Mouse (Mus musculus) CD4-positive, CD25-positive, alpha-beta regulatory T cell, adult 4 months (primary cell): ENCODE data around the gene Zw10. TPM values are rescaled to one million over a fixed set of nuclear protein-coding genes. Genes with fewer than 3 reads are reported as not detected.

Experiments used
- polyA plus RNA-seq, 2 experiments: library from polyadenylated mRNA; unstranded; fragments of 100-300 nt; shearing (Covaris generic); gene quantifications; one replicate each; pipeline ENCODE4 v1.2.1; 2017

Zw10 gene
- polyA plus RNA-seq, 2 experiments from 2014 or later, result 39.4 to 49.4 TPM

Other genes with a start within 250 kb of the Zw10 start
- gene Zbtb16, start 219.4 kb upstream of the Zw10 start, polyA plus RNA-seq, result not detected
- not detected for gene Htr3a, start 144.5 kb upstream of the Zw10 start, polyA plus RNA-seq
- gene Htr3b, start 90.6 kb upstream of the Zw10 start, polyA plus RNA-seq, result not detected
- gene Usp28, start 70.2 kb upstream of the Zw10 start, polyA plus RNA-seq, result 10 to 100 TPM; 51.2 to 58.1 TPM
- gene Tmprss5, start 25.6 kb downstream of the Zw10 start, polyA plus RNA-seq, result not detected
- gene Gm4894, start 194.9 kb downstream of the Zw10 start, polyA plus RNA-seq, result not detected